Mouse (Mus musculus): ENCODE measurements at regions not wholly inside any gene's neighbourhood (a gene's known extent, or its start where the extent isn't known, plus 50 kb on each side); places are given as distances from the start of the nearest gene placed in this dataset.

GRCm38 (mm10) chr5:54200032-54200431, 201.7 kb downstream of the Stim2 start:
- TF ChIP-seq POLR2A (IDR thresholded peaks at IDR 0.05; ENCODE audit: borderline replicate concordance, extremely low read depth, low read depth, low read length), result no peak
- TF ChIP-seq CTCF (IDR thresholded peaks at IDR 0.05; ENCODE audit: insufficient read depth, low read length), result no peak
- 56% methylated on average over 3 of the region's 3 CpGs for WGBS
- no peak for DNase-seq

DNA sequence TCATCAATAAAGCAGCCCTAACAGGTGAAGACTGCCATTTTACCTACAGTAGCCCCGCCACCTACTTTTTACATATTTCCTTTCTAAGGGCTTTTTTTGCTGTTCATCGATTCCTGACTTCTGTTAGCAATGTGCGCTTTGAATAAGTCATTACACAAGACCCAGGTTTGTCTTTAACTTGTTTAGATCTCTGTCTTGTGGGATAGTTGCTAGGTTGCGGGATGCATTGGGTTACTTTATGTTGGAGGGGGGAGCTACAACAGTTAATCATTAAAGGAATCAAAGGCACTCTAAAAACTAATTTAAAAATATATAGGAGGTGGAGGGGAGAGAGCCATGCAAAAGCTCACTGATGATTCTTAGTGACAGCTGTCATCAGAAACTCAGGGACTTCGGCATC, 202.3 kb downstream of the Stim2 start:
- H3K4me1 ChIP-seq (ENCODE audit: control insufficient read depth, insufficient read depth, low read length), result no peaks in the 10 kb centered on the region
- no peak overlapping the region for H3K4me3 ChIP-seq (replicated peaks; ENCODE audit: extremely low read depth, low read depth, low read length)
- no peak for DNase-seq
- TF ChIP-seq CTCF (IDR thresholded peaks at IDR 0.05; ENCODE audit: insufficient read depth, low read length) (no peak), POLR2A (IDR thresholded peaks at IDR 0.05; ENCODE audit: borderline replicate concordance, extremely low read depth, low read depth, low read length) (no peak)
- 87% methylated on average over 5 of the region's 5 CpGs for WGBS

More at GRCm38 (mm10) chr5:54200032-54200431, 201.7 kb downstream of the Stim2 start:
- Histone ChIP-seq H3K4me1 (ENCODE audit: control insufficient read depth, insufficient read depth, low read length) (no peaks in the 10 kb centered on the region), H3K4me3 (replicated peaks; ENCODE audit: extremely low read depth, low read depth, low read length) (no peak overlapping the region)

- Histone ChIP-seq H3K4me3 (replicated peaks; ENCODE audit: extremely low read depth, low read depth, low read length) (no peak overlapping the region), H3K4me1 (ENCODE audit: control insufficient read depth, insufficient read depth, low read length) (no peaks in the 10 kb centered on the region)
- no peak for DNase-seq
- TF ChIP-seq CTCF (IDR thresholded peaks at IDR 0.05; ENCODE audit: insufficient read depth, low read length) (no peak), POLR2A (IDR thresholded peaks at IDR 0.05; ENCODE audit: borderline replicate concordance, extremely low read depth, low read depth, low read length) (no peak)
These were observed 213.2 kb downstream of the Stim2 start for GRCm38 (mm10) chr5:54211457-54211856.

DNA sequence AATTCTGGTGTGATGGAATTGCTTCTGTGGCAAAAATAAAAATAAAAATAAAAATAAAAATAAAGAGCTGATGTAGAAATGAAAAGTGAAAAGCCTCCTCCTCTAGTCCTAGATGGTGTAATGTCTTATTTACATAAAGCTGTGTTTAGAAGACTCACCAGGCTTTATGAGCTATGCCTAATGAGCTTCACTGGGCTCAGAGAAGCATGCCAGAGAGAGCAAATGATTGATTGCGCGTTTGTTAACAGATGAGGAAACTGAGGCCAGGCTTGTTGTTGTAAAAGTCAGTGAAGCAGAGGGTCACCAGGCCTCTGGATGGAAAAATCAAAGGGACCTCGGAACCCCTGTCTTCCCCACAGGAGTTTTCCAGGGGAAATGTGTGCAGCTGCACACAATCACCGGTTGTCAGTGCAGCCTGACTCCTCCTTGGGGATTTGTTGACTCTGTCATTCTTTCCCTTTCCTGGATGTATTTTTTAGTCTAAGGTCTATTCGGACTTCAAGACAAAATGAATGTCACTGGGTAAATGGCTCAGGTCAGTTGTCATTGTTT, 213.8 kb downstream of the Stim2 start:
- no peak for TF ChIP-seq POLR2A (IDR thresholded peaks at IDR 0.05; ENCODE audit: borderline replicate concordance, extremely low read depth, low read depth, low read length)
- TF ChIP-seq CTCF (IDR thresholded peaks at IDR 0.05; ENCODE audit: insufficient read depth, low read length), result no peak
- H3K4me1 ChIP-seq (ENCODE audit: control insufficient read depth, insufficient read depth, low read length), result no peaks in the 10 kb centered on the region
- DNase-seq, result no peak
- 53% methylated on average over 5 of the region's 5 CpGs for WGBS
- H3K4me3 ChIP-seq (replicated peaks; ENCODE audit: extremely low read depth, low read depth, low read length), result no peak overlapping the region

GRCm38 (mm10) chr5:54225031-54225430, 226.7 kb downstream of the Stim2 start:
- H3K4me3 ChIP-seq (replicated peaks; ENCODE audit: extremely low read depth, low read depth, low read length), result no peak overlapping the region
- TF ChIP-seq CTCF (IDR thresholded peaks at IDR 0.05; ENCODE audit: insufficient read depth, low read length) (no peak), POLR2A (IDR thresholded peaks at IDR 0.05; ENCODE audit: borderline replicate concordance, extremely low read depth, low read depth, low read length) (no peak)
- DNase-seq, result no peak
- H3K4me1 ChIP-seq (ENCODE audit: control insufficient read depth, insufficient read depth, low read length), result no peaks in the 10 kb centered on the region

DNA sequence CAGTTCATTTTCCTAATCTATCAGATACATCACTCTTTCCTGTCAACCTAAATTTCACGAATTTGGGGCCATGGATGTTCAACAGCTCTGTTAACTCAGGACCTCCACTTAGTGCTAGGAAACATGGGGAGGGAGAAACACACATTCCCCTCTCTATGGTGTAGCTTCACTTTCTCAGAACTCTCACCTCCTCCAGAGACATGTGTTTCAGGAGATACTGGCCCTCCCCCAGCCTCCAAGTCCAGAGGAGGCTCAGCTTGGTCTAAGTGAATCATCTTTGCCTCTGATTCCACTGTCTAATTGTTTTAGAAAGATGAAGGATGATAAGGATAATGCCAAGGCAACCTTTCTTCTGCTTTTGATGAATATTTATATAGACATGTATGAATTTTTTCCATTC, 236.3 kb downstream of the Stim2 start:
- WGBS, result 63% methylated on average over 1 of the region's 1 CpGs
- TF ChIP-seq CTCF (IDR thresholded peaks at IDR 0.05; ENCODE audit: insufficient read depth, low read length) (no peak), POLR2A (IDR thresholded peaks at IDR 0.05; ENCODE audit: borderline replicate concordance, extremely low read depth, low read depth, low read length) (no peak)

DNA sequence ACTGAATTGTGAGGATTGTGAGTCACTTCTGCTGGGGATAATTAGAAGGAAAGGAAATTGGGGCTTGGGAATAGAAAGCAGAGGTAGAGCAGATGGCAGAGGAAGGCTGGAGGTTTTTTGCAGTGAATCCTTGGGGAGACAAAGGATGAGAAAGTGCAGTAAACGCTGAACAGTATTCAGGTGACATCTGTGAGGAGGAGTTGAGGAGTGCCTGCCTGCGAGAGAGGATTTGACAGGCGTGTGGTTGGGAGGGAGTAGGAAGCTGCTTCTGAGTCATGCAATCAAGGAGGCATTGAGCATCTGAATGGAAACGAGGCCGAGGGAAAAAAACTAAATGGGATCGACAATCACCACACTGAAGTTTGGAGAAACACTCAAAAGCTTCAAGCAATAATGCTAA, 236.9 kb downstream of the Stim2 start:
- no peaks in the 10 kb centered on the region for H3K4me1 ChIP-seq (ENCODE audit: control insufficient read depth, insufficient read depth, low read length)
- H3K4me3 ChIP-seq (replicated peaks; ENCODE audit: extremely low read depth, low read depth, low read length), result no peak overlapping the region
- DNase-seq, result no peak
- WGBS, result 54% methylated on average over 6 of the region's 6 CpGs
- no peak for TF ChIP-seq CTCF (IDR thresholded peaks at IDR 0.05; ENCODE audit: insufficient read depth, low read length)
- no peak for TF ChIP-seq POLR2A (IDR thresholded peaks at IDR 0.05; ENCODE audit: borderline replicate concordance, extremely low read depth, low read depth, low read length)

More for the DNA sequence above, 236.3 kb downstream of the Stim2 start:
- Histone ChIP-seq H3K4me3 (replicated peaks; ENCODE audit: extremely low read depth, low read depth, low read length) (no peak overlapping the region), H3K4me1 (ENCODE audit: control insufficient read depth, insufficient read depth, low read length) (no peaks in the 10 kb centered on the region)
- DNase-seq, result no peak

GRCm38 (mm10) chr5:54237226-54237625, 238.9 kb downstream of the Stim2 start:
- 84% methylated on average over 2 of the region's 2 CpGs for WGBS
- no peak for TF ChIP-seq POLR2A (IDR thresholded peaks at IDR 0.05; ENCODE audit: borderline replicate concordance, extremely low read depth, low read depth, low read length)
- TF ChIP-seq CTCF (IDR thresholded peaks at IDR 0.05; ENCODE audit: insufficient read depth, low read length), result no peak
- no peak overlapping the region for H3K4me3 ChIP-seq (replicated peaks; ENCODE audit: extremely low read depth, low read depth, low read length)

GRCm38 (mm10) chr5:54238646-54239167, 240.4 kb downstream of the Stim2 start:
- 76% methylated on average over 3 of the region's 3 CpGs for WGBS
- DNase-seq, result no peak
- no peak for TF ChIP-seq CTCF (IDR thresholded peaks at IDR 0.05; ENCODE audit: insufficient read depth, low read length)
- no peak for TF ChIP-seq POLR2A (IDR thresholded peaks at IDR 0.05; ENCODE audit: borderline replicate concordance, extremely low read depth, low read depth, low read length)

More at GRCm38 (mm10) chr5:54237226-54237625, 238.9 kb downstream of the Stim2 start:
- no peaks in the 10 kb centered on the region for H3K4me1 ChIP-seq (ENCODE audit: control insufficient read depth, insufficient read depth, low read length)
- no peak for DNase-seq

GRCm38 (mm10) chr5:54239586-54239985, 241.3 kb downstream of the Stim2 start:
- H3K4me3 ChIP-seq (replicated peaks; ENCODE audit: extremely low read depth, low read depth, low read length), result no peak overlapping the region
- DNase-seq, result no peak
- H3K4me1 ChIP-seq (ENCODE audit: control insufficient read depth, insufficient read depth, low read length), result no peaks in the 10 kb centered on the region
- no peak for TF ChIP-seq POLR2A (IDR thresholded peaks at IDR 0.05; ENCODE audit: borderline replicate concordance, extremely low read depth, low read depth, low read length)
- no peak for TF ChIP-seq CTCF (IDR thresholded peaks at IDR 0.05; ENCODE audit: insufficient read depth, low read length)
- WGBS, result 83% methylated on average over 3 of the region's 3 CpGs

More at GRCm38 (mm10) chr5:54238646-54239167, 240.4 kb downstream of the Stim2 start:
- Histone ChIP-seq H3K4me1 (ENCODE audit: control insufficient read depth, insufficient read depth, low read length) (no peaks in the 10 kb centered on the region), H3K4me3 (replicated peaks; ENCODE audit: extremely low read depth, low read depth, low read length) (no peak overlapping the region)
